Mouse (Mus musculus): ENCODE data around the gene Ccnh.

DNA sequence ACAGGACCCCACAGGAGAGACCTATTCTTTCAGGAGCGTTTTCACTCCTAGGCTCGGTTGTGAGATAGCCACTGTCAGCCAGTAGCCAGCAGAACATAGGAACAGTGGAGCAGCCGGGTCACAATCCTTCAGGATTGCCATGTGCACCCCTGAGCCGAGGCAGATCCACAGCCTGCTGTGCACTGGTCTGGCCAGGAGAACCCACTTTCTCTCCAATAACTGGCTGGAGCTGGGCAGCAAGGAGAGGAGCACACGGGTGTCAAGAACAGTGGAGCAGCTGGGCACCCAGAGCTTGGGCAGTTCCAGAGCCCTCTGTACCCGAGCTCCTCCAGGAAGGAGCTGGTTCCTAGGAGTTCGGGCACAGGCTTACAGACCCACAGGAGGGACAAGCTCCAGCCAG is 49.6 kb downstream of the Ccnh start:
- TF ChIP-seq CTCF (IDR thresholded peaks at IDR 0.05; ENCODE audit: low read depth) (no peak), EP300 (IDR thresholded peaks at IDR 0.05; ENCODE audit: low read depth) (no peak)

Measured in heart, postnatal 0 days (tissue).